Mouse (Mus musculus) adrenal gland (tissue): ENCODE measurements around the gene Gdpgp1.

Experiments used
- intact Hi-C: fragments of 180-260 bp; cut with DNase I; formaldehyde crosslinking; loops from one replicate; pipeline ENCODE4 v1.15.1; 2025

Gdpgp1 gene

DNA sequence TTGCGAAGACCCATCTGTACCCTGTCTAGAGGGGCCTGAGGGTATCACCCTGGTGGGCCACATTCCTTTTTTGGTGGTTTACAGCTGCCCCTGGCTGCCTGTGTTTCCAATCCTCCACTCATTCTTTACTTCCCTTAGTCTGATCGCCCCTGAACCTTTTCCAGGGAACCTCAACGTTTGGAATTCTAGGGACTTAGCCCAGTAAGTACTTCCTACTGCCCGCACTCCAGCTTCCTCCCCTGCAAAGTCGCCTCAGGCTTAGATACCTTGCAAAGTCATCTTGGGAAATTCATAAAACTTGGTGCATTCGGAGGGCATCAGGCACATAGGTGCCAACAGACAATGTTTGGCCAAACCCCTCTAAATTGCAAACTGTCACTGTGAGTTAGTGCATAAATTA, 33.4 kb upstream of the Gdpgp1 start:
- intact Hi-C loops = no loop called here

DNA sequence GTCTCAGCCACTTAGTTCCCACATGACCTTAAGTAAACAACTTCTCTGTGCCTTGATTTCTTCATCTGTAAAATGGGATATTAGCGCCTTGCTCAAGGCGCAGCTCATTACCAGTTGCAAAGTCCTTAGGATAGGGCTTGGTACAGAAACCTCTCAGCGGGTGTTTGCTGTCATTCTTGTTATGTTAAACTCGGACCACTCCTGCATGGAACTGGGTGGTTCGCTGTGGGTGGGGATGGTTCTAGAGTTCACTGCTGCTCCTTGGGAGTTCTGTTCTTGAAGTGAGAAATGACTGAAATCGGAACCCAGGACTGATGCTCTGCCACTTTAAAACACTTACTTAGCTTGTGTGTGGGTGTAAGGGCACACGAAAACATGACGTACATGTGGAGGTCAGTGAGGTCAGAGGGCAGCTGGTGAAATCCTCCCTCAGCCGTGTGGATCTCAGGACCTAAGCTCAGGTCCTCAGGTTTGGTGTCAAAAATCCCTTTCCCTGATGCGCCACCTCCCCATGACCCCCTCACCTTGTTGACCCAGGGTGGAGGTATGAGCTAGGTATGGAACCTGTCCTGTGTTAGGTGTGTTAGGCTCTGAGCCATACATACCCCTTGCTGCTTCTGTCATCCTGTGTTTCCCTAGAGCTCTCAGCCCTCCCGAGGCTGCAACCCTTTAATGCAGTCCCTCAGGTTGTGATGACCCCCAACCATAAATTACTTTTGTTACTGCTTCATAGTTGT, 32.6 kb upstream of the Gdpgp1 start:
- intact Hi-C loops = loop anchor here (2.0 kb wide), 1 partner anchor 13 kb away; the partner anchor contains the start of gene Sema4b

- intact Hi-C loops = loop anchor here (2.0 kb wide), 1 partner anchor 14 kb away; the partner anchor contains the start of gene Sema4b
These were observed 32.1 kb upstream of the Gdpgp1 start for GRCm38 (mm10) chr7:80200588-80200945.

GRCm38 (mm10) chr7:80200963-80201539, 31.6 kb upstream of the Gdpgp1 start:
- intact Hi-C loops = loop anchor here (2.0 kb wide), 1 partner anchor 14 kb away; the partner anchor contains the start of gene Sema4b

DNA sequence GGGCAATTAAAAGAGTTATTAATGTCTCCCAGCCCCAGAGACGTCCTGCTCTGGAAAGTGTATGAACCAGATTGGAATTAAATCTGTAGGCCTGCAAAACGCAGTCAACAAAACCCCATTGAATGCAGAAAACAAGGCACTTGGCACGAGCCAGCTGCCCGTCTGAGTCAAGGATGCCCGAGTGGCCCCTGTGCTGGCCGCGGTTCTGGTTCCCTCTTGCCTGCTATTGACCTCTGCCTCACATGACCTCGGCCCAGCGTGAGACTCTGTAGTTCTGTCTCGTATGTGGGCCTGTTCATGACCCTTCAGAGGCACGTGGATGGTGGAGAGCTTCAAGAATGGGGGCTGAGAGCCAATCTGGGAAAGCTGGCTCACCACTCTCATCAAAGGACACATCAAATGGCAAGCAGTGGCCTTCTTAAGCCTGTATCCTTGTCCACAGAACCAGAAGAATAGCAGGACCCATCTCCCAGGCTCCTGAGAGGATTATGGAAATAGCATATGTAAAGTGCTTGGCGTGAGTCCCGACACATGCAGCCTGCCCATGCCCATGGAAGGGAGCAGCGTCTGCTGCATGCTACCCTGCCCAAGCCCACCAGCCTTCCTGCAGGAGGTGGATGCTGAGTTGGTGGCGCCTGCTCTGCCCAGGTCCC, 30.7 kb upstream of the Gdpgp1 start:
- intact Hi-C loops = loop anchor here (2.0 kb wide), 1 partner anchor 15 kb away; the partner anchor contains the start of gene Sema4b

DNA sequence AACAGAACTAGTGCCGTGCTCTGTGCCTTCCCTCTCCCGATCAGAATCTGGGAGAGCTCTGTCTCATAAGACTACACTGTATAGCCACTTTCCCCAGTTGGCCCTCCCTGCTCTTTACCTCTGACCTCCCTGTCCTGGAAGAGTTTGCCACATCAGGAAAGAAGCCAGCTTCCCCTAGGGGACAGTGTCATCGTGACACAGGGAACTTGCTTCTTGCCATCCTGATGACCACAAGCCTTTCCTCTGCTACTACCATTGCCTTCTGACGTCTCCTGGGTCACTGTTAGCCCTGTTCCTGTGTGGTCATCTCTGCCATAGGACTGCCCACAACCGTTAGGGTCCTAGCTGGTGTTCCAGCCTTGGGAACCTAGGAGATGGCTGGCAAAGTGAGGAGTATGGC, 29.7 kb upstream of the Gdpgp1 start:
- intact Hi-C loops = no loop called here

DNA sequence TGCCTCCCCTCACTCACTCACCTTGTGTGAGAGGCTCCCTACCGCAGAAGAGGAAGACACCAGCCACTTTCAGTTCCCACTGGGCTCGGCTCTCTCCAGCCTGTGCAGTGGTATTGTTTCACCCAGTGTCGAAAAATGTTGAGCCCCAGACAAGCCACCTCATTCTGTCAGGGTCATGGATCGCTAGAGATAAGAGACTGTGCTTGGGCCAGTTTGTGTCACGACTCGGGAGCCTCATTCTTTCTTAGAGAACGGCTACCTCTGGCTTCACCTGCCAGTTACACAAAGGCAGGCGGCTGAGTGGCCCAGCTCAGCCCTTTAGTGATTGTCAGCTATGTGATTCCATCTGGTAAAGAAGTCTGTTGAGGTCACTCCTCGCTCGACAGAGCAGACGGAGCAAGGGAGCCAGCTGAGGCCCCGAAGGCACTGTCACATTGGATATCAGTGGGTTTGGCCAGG, 29.0 kb upstream of the Gdpgp1 start:
- intact Hi-C loops = no loop called here

DNA sequence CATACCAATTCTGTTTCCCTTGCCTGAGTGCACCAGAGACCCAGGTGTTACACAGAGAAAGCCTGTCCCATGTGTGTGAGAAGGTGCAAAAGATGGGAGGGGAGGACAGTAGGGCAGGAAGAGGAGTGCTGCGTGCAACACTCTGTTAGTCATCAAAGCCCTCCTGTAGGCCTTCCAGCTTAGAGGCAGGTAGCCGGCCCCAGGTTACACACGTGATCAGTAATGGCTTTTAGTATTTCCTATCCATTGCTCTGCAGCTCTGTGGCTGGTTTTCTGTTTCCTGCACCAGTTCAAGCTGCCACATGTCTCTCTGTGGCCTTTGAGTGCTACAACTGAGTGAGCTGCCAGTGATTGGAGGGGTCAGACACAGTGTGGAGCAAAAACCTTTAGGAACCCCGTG, 28.3 kb upstream of the Gdpgp1 start:
- intact Hi-C loops = no loop called here

- intact Hi-C loops = no loop called here
These were observed 27.7 kb upstream of the Gdpgp1 start for GRCm38 (mm10) chr7:80204961-80205360.

DNA sequence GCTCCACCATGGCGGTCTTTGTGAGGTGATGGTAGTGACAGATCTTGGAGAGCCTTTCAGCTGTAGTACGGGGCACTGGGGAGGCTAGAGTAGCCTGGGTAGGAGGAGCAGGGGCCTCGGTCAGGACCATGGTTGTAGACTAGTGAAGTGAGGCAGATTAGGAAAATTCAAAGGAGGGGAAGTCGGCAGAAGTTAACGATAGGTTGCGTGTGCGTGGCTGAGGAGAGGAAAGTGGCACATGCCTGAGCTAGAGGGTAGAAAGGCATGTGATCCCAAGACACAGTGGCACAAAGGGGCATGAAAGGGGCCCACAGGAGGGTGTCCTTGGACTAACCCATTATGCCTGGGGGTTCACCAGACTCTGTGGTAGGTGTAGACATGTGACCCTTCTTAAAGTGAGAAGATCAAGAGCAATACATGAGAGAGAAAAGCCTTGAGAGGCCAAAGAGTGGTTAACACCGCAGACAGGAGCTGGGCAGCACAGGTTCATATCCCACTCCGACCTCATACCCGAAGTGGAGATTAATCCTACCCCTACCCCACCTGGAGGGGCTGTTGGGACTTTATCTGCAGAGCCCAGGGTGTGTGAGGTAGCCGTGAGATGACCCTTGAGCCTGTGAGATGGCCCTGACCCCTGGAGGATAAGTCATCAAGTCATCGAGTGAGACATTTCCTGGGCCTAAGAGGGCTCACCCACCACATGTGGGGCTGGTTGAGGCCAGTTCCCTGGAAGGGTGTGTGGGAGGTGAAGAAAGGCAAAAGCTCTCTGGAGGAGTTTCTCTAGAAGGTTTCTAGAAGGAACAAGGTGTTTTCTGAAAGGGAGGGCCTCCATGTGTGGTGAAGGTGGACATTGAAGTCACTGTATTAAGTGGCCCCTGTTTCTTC, 26.7 kb upstream of the Gdpgp1 start:
- intact Hi-C loops = no loop called here

- intact Hi-C loops = no loop called here
These were observed 25.3 kb upstream of the Gdpgp1 start for GRCm38 (mm10) chr7:80207314-80207731.

- intact Hi-C loops = no loop called here
These were observed 24.5 kb upstream of the Gdpgp1 start for GRCm38 (mm10) chr7:80208026-80208642.

GRCm38 (mm10) chr7:80208738-80209430, 23.8 kb upstream of the Gdpgp1 start:
- intact Hi-C loops = no loop called here

GRCm38 (mm10) chr7:80209669-80210068, 23.0 kb upstream of the Gdpgp1 start:
- intact Hi-C loops = no loop called here

GRCm38 (mm10) chr7:80210982-80211381, 21.7 kb upstream of the Gdpgp1 start:
- intact Hi-C loops = no loop called here

- intact Hi-C loops = no loop called here
These were observed 19.1 kb upstream of the Gdpgp1 start for GRCm38 (mm10) chr7:80213604-80214003.

DNA sequence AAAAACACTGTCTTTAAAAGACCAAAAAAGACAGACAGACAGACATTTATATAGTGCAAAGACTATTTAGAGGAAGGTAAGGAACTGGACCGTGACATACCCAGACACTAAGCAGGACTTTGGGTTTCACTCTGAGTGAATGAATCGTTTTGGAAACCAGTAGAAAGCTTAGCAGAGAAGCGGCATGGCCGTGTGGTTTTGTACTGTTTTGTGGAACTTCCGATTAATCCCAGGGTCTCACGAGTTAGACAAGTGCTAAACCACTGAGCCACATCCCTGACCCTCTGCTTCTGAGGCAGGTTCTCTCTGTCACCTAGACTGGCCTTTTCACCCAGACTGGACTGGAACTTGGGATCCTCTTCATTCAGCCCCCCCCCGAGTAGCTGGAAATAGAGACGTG, 18.2 kb upstream of the Gdpgp1 start:
- intact Hi-C loops = no loop called here

DNA sequence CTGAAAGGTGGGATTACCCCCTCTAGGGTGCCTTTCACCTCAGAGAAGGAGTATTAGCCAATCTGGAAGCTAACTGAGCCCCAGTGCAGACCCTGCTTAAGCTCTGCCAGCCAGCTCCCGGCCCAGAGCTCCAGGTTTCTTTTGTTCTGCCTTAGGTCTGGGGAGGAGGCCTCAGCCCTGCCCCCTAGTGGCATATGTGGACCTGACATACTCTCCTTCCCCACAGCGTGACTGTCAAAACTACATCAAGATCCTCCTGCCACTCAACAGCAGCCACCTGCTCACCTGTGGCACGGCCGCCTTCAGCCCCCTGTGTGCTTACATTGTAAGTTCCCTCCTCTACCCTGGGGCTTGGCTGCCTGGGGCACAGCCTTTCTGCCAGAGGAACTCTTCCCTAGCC, 17.3 kb upstream of the Gdpgp1 start:
- intact Hi-C loops = loop anchor here (5.0 kb wide), 1 partner anchor 58 kb away; no protein-coding TSS in a partner anchor

- intact Hi-C loops = loop anchor here (5.0 kb wide), 1 partner anchor 59 kb away; no protein-coding TSS in a partner anchor
These were observed 16.1 kb upstream of the Gdpgp1 start for GRCm38 (mm10) chr7:80216566-80216965.

- intact Hi-C loops = loop anchor here (5.0 kb wide), 1 partner anchor 61 kb away; no protein-coding TSS in a partner anchor
These were observed 14.0 kb upstream of the Gdpgp1 start for GRCm38 (mm10) chr7:80218666-80219065.
